Mouse (Mus musculus) CH12.LX (cell line): Measurements from ENCODE around the gene Tssk4. TPM values are rescaled to one million over a fixed set of nuclear protein-coding genes. Genes with fewer than 3 reads are reported as not detected.

ENCODE experiments used
- DNase-seq: peaks from one replicate; pipeline ENCODE4 v3.0.0-alpha.2; 2013; ENCODE audit errors: extremely low read depth
- H3K27ac ChIP-seq: 2 replicates; pipeline ENCODE4 v1.5.1; 2012; ENCODE audit warnings: low read depth, mild to moderate bottlenecking, control low read depth, moderate library complexity; ENCODE audit not compliant: insufficient read depth
- H3K27me3 ChIP-seq: replicated peaks from 2 replicates; pipeline ENCODE3; 2012; ENCODE audit warnings: inconsistent platforms
- H3K36me3 ChIP-seq, 2 experiments: replicated peaks in 1 of 2; 2 replicates each; pipeline versions ENCODE3 to v1.6.1; 2012; ENCODE audit warnings: inconsistent platforms in 1 of 2, low read length in 1 of 2, mild to moderate bottlenecking in 1 of 2, mixed read lengths in 1 of 2, moderate library complexity in 1 of 2; ENCODE audit not compliant: control insufficient read depth in 1 of 2, insufficient read depth in 1 of 2
- H3K4me1 ChIP-seq, 2 experiments: 2 replicates each; pipeline ENCODE4 v1.6.1; 2012; ENCODE audit warnings: inconsistent platforms in 1 of 2, moderate library complexity in 1 of 2; ENCODE audit not compliant: insufficient read depth in 2 of 2, control insufficient read depth in 1 of 2
- H3K4me2 ChIP-seq: 2 replicates; pipeline ENCODE4 v1.6.1; 2012; ENCODE audit warnings: low read depth, mild to moderate bottlenecking, control low read depth; ENCODE audit not compliant: poor library complexity, insufficient read depth, severe bottlenecking
- H3K4me3 ChIP-seq, 3 experiments: fragments of 150-350 bp in 1 of 3; sonication (generic) in 1 of 3; replicated peaks in 1 of 3; 2 replicates each; pipeline versions ENCODE3 to v1.5.1; 2011 to 2012; ENCODE audit warnings: low read depth in 2 of 3, low read length in 2 of 3, mild to moderate bottlenecking in 2 of 3, moderate library complexity in 2 of 3, control low read depth in 1 of 3, improper control_type of control experiment in 1 of 3, inconsistent platforms in 1 of 3, mixed read lengths in 1 of 3; ENCODE audit not compliant: poor library complexity in 1 of 3
- H3K79me2 ChIP-seq: replicated peaks from 2 replicates; pipeline ENCODE4 v1.6.1; 2012; ENCODE audit warnings: mild to moderate bottlenecking, moderate library complexity; ENCODE audit not compliant: control insufficient read depth, poor library complexity, insufficient read depth, severe bottlenecking; ENCODE audit errors: extremely low read depth
- H3K9ac ChIP-seq: 2 replicates; pipeline ENCODE4 v1.6.1; 2012; ENCODE audit warnings: low read depth, mild to moderate bottlenecking, control low read depth, moderate library complexity; ENCODE audit not compliant: insufficient read depth
- H3K9me3 ChIP-seq: replicated peaks from 2 replicates; pipeline ENCODE3; 2012; ENCODE audit warnings: low read length, inconsistent platforms, mixed read lengths
- CHD1 ChIP-seq: IDR thresholded peaks from 2 replicates; pipeline ENCODE4 v1.6.1; 2012; ENCODE audit warnings: low read depth, low read length, improper control_type of control experiment, inconsistent platforms
- CHD2 ChIP-seq: IDR thresholded peaks from 2 replicates; pipeline ENCODE4 v1.6.1; 2011; ENCODE audit warnings: low read length, improper control_type of control experiment
- E2F4 ChIP-seq: IDR thresholded peaks from 2 replicates; pipeline ENCODE4 v1.6.1; 2011; ENCODE audit warnings: low read depth, low read length, improper control_type of control experiment; ENCODE audit not compliant: insufficient replicate concordance
- ETS1 ChIP-seq: conservative IDR thresholded peaks from 2 replicates; pipeline ENCODE4 v1.6.1; 2012; ENCODE audit warnings: low read depth, mild to moderate bottlenecking, inconsistent platforms, low read length, improper control_type of control experiment, moderate library complexity
- HCFC1 ChIP-seq: IDR thresholded peaks from 2 replicates; pipeline ENCODE4 v1.6.1; 2012; ENCODE audit warnings: low read depth, mild to moderate bottlenecking, inconsistent platforms, low read length, improper control_type of control experiment
- JUN ChIP-seq: IDR thresholded peaks from 2 replicates; pipeline ENCODE4 v1.6.1; 2011; ENCODE audit warnings: low read depth, mild to moderate bottlenecking, low read length, improper control_type of control experiment, moderate library complexity; ENCODE audit not compliant: insufficient read depth
- MAFK ChIP-seq: IDR thresholded peaks from 2 replicates; pipeline ENCODE4 v1.6.1; 2011; ENCODE audit warnings: low read length, improper control_type of control experiment; ENCODE audit not compliant: insufficient replicate concordance
- MAX ChIP-seq: IDR thresholded peaks from 2 replicates; pipeline ENCODE4 v1.6.1; 2011; ENCODE audit warnings: low read length, improper control_type of control experiment
- MAZ ChIP-seq: IDR thresholded peaks from 2 replicates; pipeline ENCODE4 v1.6.1; 2012; ENCODE audit warnings: low read depth, mild to moderate bottlenecking, inconsistent platforms, low read length, improper control_type of control experiment, moderate library complexity
- MEF2A ChIP-seq: IDR thresholded peaks from 2 replicates; pipeline ENCODE4 v1.6.1; 2014; ENCODE audit warnings: low read depth, mild to moderate bottlenecking, inconsistent platforms, low read length, improper control_type of control experiment, borderline replicate concordance
- MXI1 ChIP-seq: IDR thresholded peaks from 2 replicates; pipeline ENCODE4 v1.6.1; 2011; ENCODE audit warnings: mild to moderate bottlenecking, low read depth, low read length, improper control_type of control experiment
- NELFE ChIP-seq: IDR thresholded peaks from 2 replicates; pipeline ENCODE4 v1.6.1; 2011; ENCODE audit warnings: low read depth, low read length, improper control_type of control experiment
- NRF1 ChIP-seq: IDR thresholded peaks from 2 replicates; pipeline ENCODE4 v1.6.1; 2014; ENCODE audit warnings: low read depth, mild to moderate bottlenecking, inconsistent platforms, low read length, improper control_type of control experiment, moderate library complexity
- PAX5 ChIP-seq: IDR thresholded peaks from 2 replicates; pipeline ENCODE4 v1.6.1; 2012; ENCODE audit warnings: low read length, inconsistent platforms, mixed read lengths
- POLR2A ChIP-seq: IDR thresholded peaks from 2 replicates; pipeline ENCODE4 v1.6.1; 2011; ENCODE audit warnings: low read depth, mild to moderate bottlenecking, improper control_type of control experiment, low read length
- POLR2AphosphoS2 ChIP-seq: IDR thresholded peaks from 2 replicates; pipeline ENCODE4 v1.6.1; 2011; ENCODE audit warnings: low read depth, low read length, improper control_type of control experiment
- RAD21 ChIP-seq: IDR thresholded peaks from 2 replicates; pipeline ENCODE4 v1.6.1; 2011; ENCODE audit warnings: low read depth, mild to moderate bottlenecking, low read length, improper control_type of control experiment, moderate library complexity
- SMC3 ChIP-seq: IDR thresholded peaks from 2 replicates; pipeline ENCODE4 v1.6.1; 2011; ENCODE audit warnings: low read depth, low read length, improper control_type of control experiment
- TCF12 ChIP-seq: IDR thresholded peaks from 2 replicates; pipeline ENCODE4 v1.6.1; 2014; ENCODE audit warnings: low read depth, mild to moderate bottlenecking, inconsistent platforms, low read length, improper control_type of control experiment
- UBTF ChIP-seq: IDR thresholded peaks from 2 replicates; pipeline ENCODE4 v1.6.1; 2012; ENCODE audit warnings: low read depth, mild to moderate bottlenecking, inconsistent platforms, low read length, improper control_type of control experiment, moderate library complexity
- USF1 ChIP-seq: IDR thresholded peaks from 2 replicates; pipeline ENCODE4 v1.6.1; 2014; ENCODE audit warnings: low read depth, mild to moderate bottlenecking, inconsistent platforms, low read length, improper control_type of control experiment
- ZNF384 ChIP-seq: IDR thresholded peaks from 2 replicates; pipeline ENCODE4 v1.6.1; 2012; ENCODE audit warnings: low read depth, low read length, improper control_type of control experiment, inconsistent platforms
- dilution Hi-C: fragments of 300-500 bp; cut with MboI; formaldehyde crosslinking; loops from 2 replicates; pipeline ENCODE4 v1.14.3; 2020; ENCODE audit warnings: low sequenced_read_pairs; ENCODE audit not compliant: extremely low pct_unique_long_range_greater_than_20kb, extremely low pct_ligation_motif_present
- in situ Hi-C: fragments of 300-500 bp; cut with MboI; formaldehyde crosslinking; loops from 3 replicates; pipeline ENCODE4 v1.14.3; 2019; ENCODE audit warnings: low sequenced_read_pairs, low pct_ligation_motif_present, low pct_unique_long_range_greater_than_20kb, mixed read lengths
- polyA plus RNA-seq: library from polyadenylated mRNA; unstranded; fragments of >175 nt; gene quantifications from 2 replicates; pipeline ENCODE4 v1.2.1, GENCODE M21; 2012; ENCODE audit warnings: low read depth; ENCODE audit not compliant: insufficient read length
- total RNA-seq, 2 experiments: library from RNA; depleted of rRNA; stranded (reverse); fragments of 300-350 nt in 1 of 2; fragments of >200 nt in 1 of 2; gene quantifications; 2 replicates each; pipeline ENCODE4 v1.2.3; 2012 to 2014

Gene Tssk4
- total and polyA plus RNA-seq, 3 experiments: 0.30 to 0.31 TPM; not detected in 1

DNA sequence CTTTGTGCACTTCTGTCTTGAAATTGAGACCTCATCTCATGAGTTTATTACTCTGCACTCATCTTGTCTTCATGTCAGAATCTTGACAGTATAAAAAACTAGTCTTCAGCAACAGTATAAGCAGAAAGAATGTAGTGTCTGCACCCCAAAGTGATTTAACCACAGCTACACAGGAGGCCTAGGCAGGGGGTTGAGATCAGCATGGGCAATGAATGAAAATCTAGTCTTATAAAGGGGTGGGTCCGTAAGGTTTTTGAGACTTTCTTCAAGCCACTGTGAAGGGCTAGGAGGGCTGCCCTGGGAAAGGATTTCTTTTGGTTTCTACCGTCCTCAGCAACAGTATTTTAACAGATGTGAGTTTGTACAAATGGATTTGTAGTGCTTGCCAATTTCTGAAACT lies 10.7 kb downstream of the Tssk4 start:
- H3K9ac ChIP-seq: no peak overlapping the region
- in situ Hi-C loops (no loop called here), dilution Hi-C loops (no loop called here)
- no peaks in the 10 kb centered on the region for H3K9me3 ChIP-seq
- H3K79me2 ChIP-seq: peaks cover 6% of the 10 kb centered on the region
- no peaks in the 10 kb centered on the region for H3K27me3 ChIP-seq
- no peak for DNase-seq
- peak overlapping the region in 2 of 3 experiments; percentile 70 to 79 for H3K4me3 ChIP-seq
- TF ChIP-seq ZNF384 (no peak), POLR2AphosphoS2 (peak; percentile 79), CHD2 (0 out of 2 replicates have a peak, but pooled peaks have one; percentile 44)
- H3K36me3 ChIP-seq: peaks cover 21 to 62% of the 10 kb centered on the region in 2 experiments
- H3K4me2 ChIP-seq: no peak overlapping the region; the same call in 1 of the 2 replicates
- H3K27ac ChIP-seq: no peak overlapping the region
- H3K4me1 ChIP-seq: peaks cover 0 to 16% of the 10 kb centered on the region in 2 experiments; a peak in 2 of 4 replicates

DNA sequence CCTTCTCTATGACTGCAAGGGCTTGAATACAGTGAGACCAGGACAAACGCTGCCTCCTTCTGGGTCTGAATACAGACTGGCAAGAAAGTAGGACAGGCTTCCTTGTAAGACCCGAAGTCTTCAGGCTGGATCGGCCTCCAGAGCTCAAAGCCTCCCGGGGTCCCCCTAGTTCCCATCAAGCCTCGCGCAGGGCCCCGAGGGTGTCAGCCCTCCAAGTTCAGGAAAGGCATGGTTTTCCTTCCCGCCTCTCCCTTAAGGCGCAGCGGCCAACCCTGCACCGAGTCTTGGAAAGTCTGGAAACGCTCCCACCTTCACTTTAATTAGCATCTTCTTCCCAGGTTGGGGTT lies 21.5 kb downstream of the Tssk4 start:
- no peaks in the 10 kb centered on the region for H3K27me3 ChIP-seq
- DNase-seq: peak; percentile 27
- H3K27ac ChIP-seq: peak overlapping the region; percentile 84; the same call in 1 of the 2 replicates
- TF ChIP-seq USF1 (no peak), MAZ (0 out of 2 replicates have a peak, but pooled peaks have one; percentile 10), SMC3 (no peak), UBTF (peak; percentile 49; the same call in 1 of the 2 replicates)
- peak overlapping the region; percentile 84 for H3K9ac ChIP-seq
- H3K36me3 ChIP-seq: peaks cover 16 to 48% of the 10 kb centered on the region in 2 experiments
- H3K79me2 ChIP-seq: peaks cover 45% of the 10 kb centered on the region
- peaks cover 15 to 52% of the 10 kb centered on the region in 2 experiments; a peak in 3 of 4 replicates for H3K4me1 ChIP-seq
- H3K9me3 ChIP-seq: no peaks in the 10 kb centered on the region
- H3K4me2 ChIP-seq: peak overlapping the region; percentile 39; the same call in 1 of the 2 replicates
- dilution Hi-C loops (no loop called here), in situ Hi-C loops (no loop called here)
- peak overlapping the region; percentile 56 to 76 (median 74) for H3K4me3 ChIP-seq

DNA sequence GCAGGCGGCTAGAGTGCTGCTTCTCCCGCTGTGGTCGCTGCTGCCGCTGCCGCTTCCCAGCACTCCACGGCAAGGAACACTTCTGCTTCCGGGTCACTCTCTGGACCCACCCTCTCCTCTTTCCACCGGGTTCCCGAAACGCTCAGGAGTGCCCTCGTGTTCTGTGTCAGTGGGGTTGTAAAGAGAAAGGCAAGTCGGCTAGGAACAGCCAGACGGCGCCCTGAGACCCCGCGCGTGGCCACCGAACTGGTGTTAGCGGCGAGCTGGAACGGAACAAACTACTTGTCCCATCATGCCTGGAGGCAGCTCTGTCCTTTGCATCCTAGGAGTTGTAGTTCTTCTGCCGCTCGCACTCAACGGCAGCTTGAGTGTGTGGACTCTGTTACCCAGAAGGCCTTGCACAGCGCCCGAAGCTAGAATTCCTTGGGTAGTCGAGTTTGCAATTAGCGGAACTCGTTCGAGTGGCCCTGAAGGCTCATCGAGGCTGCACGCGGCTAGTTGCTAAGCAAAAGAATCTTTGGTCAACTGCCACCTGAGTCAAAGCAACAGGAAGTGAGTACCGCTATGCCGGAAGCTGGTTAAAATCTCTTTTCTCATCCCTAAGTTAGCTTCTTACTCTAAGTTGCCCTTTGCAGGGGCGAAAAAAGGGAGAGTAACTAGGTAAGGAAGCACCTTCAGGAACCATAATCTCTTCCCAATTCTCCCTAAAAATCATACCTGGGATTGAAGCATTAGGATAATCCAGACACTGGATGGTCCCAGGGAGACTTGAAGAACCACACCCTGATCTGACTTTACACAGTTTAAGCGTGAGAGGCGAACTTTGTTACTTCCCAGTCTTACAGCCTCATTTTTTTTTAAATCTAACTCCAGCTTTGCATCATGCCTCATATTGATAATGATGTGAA lies 22.1 kb downstream of the Tssk4 start, which contains the start of the genes Gmpr2 and Nedd8:
Gmpr2 (plus strand) TSS at position 109 of the 908 bp plus-strand sequence.
Nedd8 (minus strand) TSS at position 292 of the 908 bp plus-strand sequence.
- Histone ChIP-seq H3K79me2 (peaks cover 40% of the 10 kb centered on the region), H3K4me1 (peaks cover 15 to 54% of the 10 kb centered on the region in 2 experiments; a peak in 3 of 4 replicates), H3K4me2 (peak within 1 kb of the TSS; percentile 95), H3K36me3 (peaks cover 19 to 49% of the 10 kb centered on the region in 2 experiments), H3K9me3 (no peaks in the 10 kb centered on the region), H3K27ac (peak within 1 kb of the TSS; percentile 84), H3K27me3 (no peaks in the 10 kb centered on the region), H3K4me3 (peak within 1 kb of the TSS; percentile 56 to 76 (median 74)), H3K9ac (peak within 1 kb of the TSS; percentile 89)
- peak; percentile 99 for DNase-seq
- in situ Hi-C loops (no loop called here), dilution Hi-C loops (no loop called here)
- TF ChIP-seq POLR2AphosphoS2: no peak
- TF ChIP-seq ETS1: peak; percentile 51; the same call in 1 of the 2 replicates
- TF ChIP-seq HCFC1: peak; percentile 95
- TF ChIP-seq RAD21: no peak
- peak; percentile 61; the same call in 1 of the 2 replicates for TF ChIP-seq TCF12
- TF ChIP-seq USF1: no peak
- TF ChIP-seq POLR2A: peak; percentile 75
- TF ChIP-seq MEF2A: no peak
- TF ChIP-seq CHD1: no peak
- no peak for TF ChIP-seq MAFK
- TF ChIP-seq MAX: peak; percentile 92
- peak; percentile 87 for TF ChIP-seq CHD2
- no peak for TF ChIP-seq JUN
- peak; percentile 71 for TF ChIP-seq NELFE
- no peak for TF ChIP-seq PAX5
- TF ChIP-seq E2F4: no peak
- no peak for TF ChIP-seq NRF1
- TF ChIP-seq MXI1: peak; percentile 70; the same call in 1 of the 2 replicates
